Mouse (Mus musculus) frontal cortex, adult (tissue): ENCODE measurements around the gene Socs4.
"Not testable (repeated sequence)": the region's sequence is repeated elsewhere in the genome, so short reads cannot be mapped to it uniquely, and the experiment has no call there.

Experiments
- ATAC-seq: cut with Nextera tagmentation; 2 replicates; pipeline ENCODE4 v1.9.2; 2017; ENCODE audit warnings: mild to moderate bottlenecking, moderate library complexity, mixed read lengths; ENCODE audit not compliant: low TSS enrichment

Gene Socs4

DNA sequence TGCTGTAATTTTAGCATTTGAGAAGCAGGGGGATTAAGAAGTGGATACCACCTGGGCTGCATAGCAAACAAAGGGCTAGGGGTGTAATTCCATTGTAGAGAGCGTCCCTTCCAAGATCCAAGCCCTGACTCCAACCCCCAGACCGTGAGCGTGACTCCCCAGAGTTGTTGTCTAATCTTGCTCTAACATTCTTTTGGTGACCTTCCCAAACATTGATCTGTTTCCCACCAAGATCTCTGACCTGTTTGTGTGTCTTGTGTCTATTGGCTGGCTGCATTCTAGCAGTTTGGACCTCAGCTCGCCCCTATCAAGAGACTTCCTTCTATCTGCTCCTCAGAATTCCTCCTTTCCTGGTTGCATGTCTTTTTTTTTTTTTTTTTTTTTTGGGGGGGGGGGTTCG, 10.3 kb downstream of the Socs4 start:
- no peak for ATAC-seq

DNA sequence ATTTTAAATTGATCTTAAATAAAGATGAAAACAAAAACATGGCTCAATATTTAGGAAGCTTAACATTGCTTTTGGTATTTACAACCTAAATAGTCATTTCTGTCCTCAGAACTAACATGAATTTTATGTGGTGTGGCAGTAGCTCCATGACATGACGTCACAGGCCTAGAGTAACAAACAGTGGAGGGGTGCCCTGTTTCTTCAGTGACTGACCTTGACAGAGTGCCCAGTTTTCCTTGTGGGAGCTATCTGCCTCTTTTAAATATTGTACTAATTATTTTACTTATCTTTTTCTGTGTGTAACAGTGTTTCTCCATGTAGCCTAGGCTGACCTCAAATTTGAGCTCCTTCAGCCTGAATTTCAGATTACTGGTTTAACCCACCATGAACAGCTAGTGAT, 15.0 kb downstream of the Socs4 start:
- no peak for ATAC-seq

DNA sequence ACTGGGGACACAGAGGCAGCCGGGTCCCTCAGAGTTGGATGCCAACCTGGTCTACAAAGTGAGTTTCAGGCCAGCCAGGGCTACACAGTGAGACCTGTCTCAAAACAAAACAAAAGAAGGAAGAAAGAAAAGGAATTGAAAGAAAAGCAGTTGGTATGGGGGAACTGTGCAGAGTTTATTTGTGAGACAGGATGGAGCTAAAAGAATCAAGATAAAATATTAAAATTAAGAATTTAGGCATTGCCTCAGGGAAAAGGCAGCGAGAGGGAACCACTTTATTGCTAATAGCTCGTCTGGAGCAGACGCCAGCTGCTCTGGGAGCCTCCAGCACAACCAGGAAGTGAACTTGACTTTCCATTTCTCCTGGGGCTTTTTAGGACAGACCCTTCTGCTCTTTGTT, 17.4 kb downstream of the Socs4 start:
- ATAC-seq, result no peak

DNA sequence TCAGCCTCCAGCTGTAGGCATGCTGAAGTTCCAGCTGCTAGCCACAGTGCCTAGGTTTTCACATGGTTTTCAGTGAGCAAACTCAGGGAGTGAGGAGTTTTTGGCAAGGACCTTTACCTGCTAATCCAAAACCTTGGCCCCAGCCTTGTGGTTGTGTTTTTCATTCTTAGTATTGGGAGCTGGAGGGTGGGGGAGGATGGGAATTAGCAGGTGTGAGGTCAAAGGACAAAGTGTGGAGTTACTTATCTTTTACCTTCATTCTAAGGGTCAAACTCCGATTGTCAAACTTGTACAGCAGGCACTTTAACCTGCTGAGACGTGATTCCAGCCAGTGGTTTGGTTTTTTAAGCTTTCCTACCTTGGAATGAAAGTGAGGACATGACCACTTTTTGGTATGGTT, 19.5 kb downstream of the Socs4 start:
- ATAC-seq, result no peak

DNA sequence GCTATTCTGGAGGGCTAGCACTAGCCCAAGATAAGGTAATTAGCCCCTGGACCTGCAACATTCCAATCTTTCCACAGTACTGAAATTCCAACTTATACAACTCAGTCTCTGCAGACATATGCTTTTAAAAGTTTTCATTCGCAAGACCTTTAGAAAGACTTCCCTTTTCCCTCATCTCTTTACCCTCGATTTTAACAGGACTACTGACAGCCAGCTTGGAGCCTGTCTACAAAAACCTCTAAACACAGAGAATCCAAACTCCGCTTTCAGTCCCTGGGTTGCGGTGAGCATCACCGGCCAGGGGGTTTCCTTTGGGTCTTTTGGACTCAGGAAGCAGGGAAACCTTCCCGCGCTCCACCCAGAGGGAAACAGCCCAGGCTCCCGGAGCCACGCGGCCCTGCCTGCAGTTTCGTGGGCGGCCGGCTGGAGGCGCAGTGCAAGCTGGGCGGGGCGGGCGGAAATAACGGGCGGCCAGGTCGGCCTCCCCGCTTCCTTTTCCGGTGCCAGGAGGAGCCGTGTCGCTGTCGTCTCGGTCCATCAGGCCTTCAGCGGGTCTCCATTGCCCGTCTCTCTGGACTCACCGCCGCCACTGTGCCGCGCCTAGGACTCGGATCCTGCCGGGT, 21.2 kb downstream of the Socs4 start, which contains the start of gene Mapk1ip1l:
Gene Mapk1ip1l, plus strand, starts transcription at position 482 of the 623 bp plus-strand sequence.
- peak; percentile 97 for ATAC-seq

DNA sequence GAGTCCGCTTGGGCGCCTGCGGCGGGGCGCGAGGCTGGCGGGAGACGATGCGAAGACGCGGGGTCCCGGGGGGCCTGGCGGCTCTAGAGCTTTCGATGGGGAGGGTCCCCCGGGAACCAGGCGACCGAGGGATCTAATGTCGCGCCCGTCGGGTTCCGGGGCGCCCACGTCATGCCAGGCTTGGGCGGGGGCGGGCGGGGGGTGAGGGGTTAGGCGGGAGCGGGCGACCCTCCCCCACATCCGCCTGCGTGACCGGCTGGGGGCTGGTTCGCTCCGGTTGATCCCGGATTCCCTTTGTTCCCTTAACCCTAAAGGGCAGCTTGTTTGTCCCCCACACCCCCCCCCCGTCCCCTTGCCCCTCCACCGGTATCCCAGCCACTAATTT, 21.7 kb downstream of the Socs4 start:
- ATAC-seq, result peak; percentile 21; the same call in 1 of the 2 replicates

DNA sequence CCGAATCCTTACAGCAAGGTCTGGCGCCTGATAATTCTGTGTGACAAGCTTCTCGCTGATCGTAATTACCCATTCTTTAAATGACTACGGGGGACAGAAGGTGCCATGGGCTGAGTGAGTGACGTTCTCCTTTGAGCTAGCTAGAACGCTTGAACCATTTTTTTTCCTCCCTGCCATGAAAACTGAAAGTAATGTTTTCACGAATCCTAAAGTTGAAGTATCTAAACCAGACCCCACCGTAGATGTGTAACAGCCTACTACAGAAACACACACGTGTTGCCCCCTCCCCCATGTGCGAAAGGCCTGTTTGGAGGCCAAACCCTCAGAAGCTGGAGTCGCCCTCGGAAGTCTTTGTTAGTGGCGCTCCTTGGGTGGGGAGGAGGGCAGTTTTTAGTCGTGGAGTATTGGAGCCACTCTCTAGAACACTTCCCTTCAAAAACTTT, 22.1 kb downstream of the Socs4 start:
- 0 out of 2 replicates have a peak, but pooled peaks have one; percentile 21 for ATAC-seq

DNA sequence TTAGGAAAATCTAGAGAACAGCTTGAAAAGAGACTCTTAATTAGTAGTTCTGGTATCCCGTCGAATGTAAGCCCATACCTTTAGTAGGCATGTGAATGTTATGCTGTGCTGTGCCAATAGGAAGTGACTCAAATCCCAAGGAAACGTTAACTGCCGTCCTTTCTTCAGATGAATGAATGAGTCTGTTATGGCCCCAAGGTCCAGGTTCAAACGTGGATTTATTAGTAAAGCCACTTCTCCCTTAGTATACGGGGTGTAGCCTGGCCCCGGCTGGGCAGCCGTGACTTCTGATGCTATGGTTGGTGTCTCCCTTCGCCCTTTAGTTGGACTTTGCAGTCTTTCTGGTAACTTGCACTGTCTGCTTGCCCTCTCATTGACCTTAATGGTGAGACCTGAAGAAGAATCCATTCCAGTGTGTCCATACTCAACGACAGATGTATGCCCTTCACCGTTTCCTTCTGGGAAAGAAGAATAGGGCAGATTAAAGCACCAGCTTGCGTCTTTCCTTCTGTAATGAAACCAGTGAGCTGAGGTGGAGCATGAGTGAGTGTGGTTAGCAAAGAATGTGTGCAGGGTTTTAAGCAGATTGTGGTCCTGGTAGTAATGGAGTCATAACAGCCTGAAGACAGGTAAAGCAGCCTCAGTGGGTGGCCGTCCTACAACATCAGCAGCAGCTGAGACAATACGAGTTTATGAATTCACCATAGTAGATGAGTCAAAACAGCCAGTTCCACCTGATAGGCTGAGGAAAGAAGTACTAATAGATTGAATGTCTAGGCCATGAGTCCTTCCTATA, 26.4 kb downstream of the Socs4 start:
- ATAC-seq, result no peak

DNA sequence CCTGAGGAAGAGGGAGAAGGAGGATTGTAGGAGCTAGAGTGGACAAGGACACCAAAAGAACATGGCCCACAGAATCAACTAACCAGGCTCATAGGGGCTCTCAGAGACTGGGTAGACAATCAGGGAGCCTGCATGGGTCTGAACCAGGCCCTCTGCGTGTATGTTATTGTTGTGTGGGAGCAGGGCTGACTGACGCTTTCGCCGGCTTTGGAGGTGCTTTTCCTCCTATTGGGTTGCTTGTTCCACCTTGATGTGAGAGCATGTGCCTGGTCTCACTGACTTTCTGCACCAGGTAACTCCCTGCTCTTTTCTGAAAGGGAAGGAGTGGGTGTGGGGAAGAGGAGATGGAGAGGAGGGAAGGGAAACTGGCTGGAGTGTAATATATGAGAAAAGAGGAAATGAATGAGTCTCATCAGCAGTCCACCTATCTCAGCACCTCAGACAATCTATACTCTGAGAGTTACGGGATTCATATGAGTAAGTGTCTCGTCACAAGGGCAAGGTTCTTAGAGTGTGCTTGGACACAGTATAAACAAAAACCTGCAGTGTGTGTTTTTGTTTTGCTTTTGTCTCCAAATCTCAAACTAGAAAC, 28.2 kb downstream of the Socs4 start:
- no peak for ATAC-seq

DNA sequence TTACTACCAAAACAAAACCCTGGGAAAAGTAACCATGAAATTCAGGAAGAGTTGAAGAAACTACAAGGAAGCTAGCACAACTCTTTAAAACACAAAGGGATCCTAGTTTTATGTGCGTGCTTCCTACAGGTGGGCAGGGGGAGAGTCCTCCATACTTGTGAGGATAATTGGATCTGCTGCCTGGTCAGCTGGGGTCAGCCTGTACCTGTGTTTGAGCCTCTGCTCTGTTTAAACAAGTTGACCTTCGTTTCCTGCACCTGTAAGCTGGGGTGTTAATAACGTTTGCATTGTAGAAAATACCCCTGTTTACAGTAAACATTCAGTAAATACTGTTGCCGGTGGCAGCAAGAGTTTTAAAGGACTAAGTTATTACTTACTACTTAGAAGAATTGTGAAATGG, 29.2 kb downstream of the Socs4 start:
- no peak for ATAC-seq

DNA sequence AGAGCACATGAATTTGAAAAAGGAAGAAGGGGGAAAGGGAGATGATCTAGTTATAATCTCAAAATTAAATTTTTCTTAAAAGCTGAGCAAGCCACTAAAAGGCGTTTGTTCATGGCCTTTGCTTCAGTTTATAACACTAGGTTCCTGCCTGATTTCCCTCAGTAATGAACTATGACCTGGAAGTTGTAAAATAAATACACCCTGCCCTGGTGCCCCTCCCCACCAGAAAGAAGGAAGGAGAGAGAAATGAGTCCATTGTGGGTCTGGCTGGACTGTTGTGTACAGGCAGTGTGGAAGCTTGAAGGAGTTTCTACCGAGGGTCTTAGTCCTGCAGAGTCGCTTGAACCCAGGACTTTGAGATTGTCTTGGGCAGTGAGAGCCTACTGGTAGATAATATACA, 30.9 kb downstream of the Socs4 start:
- ATAC-seq, result no peak

DNA sequence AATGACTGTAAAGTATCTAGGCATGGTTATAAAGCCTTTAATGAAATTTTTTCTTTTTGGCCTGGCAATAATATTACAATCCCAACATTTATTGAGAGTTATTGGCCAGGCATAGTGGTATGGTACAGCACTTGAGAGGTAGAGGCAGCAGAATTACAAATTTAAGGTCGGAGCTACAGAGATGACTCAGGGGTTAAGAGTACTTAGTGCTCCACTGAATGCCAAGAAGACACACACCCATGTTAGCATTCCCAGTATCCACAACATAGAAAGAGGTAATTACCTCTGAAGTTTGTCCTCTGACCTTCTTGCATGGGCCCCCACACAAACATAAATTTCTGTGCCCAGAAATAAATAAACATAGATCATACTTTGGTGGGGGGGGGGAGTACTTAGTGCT, 32.3 kb downstream of the Socs4 start:
- ATAC-seq, result no peak

DNA sequence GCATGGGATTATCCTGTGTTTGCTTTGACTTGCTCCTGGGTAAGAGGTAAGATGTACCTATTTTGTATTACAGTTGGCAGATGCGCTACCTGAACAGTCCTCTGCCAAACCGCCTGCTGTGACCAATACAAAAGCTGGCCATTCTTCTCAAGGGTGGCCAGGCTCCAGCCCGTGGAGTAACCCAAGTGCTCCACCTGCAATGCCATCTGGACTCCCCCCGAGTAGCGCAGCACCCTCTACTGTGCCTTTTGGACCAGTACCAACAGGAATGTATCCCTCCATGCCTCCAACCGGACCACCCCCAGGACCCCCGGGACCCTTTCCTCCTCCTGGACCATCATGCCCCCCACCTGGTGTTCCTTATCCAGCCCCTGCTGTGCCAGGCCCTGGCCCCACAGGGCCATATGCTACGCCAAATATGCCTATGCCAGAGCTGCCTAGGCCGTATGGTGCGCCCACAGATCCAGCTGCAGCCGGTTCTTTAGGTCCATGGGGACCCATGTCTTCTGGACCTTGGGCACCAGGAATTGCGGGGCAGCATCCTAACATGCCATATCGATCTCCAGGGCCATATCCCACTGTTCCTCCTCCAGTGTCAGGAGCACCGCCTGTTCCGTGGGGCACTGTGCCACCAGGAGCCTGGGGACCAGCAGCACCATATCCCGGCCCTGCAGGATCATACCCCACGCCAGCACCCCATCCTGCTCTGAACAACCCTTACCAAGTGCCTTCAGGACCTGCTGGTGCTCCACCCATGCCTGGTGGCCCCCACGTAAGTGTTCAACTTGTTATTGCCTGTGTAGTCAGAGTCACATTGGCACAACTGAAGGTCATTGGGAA, 33.8 kb downstream of the Socs4 start:
- ATAC-seq, result no peak

DNA sequence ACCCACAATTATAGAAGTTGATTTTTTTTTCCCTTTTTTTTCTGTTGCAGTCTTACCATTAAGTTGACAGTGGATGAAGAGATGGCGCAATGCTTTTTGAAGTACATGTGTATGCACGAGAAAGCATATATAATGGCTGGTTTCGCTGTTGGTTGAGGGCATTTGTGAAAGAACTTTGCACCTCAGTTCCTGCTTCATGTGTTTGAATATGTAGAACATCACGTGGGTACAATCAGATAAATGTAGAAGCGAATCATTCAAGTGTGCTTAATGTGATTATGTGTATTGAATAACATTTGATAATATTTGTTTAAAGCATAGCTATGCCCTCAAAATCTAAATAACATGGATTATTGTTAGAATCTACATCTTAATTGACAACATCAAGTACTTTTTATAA, 42.6 kb downstream of the Socs4 start:
- ATAC-seq, result no peak

DNA sequence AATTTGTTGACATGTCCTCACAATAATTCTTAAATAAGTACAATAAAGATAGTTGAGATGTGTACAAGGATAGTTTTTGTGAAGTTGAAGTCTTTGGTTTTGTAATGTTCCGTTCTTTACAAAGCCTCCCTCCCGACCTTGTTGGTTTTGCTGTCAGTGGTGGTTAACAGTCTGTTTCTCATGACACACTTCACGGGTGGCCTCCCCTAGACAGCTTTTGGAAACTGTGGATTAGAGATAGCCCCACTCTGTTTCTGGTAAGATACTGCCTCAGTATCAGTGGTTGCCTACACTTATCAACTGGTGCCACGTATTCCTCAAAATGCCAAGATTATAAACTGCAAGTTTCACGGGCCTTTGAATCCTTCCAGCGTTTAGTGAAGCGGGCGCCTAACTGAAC, 44.9 kb downstream of the Socs4 start:
- ATAC-seq, result not testable (repeated sequence)

DNA sequence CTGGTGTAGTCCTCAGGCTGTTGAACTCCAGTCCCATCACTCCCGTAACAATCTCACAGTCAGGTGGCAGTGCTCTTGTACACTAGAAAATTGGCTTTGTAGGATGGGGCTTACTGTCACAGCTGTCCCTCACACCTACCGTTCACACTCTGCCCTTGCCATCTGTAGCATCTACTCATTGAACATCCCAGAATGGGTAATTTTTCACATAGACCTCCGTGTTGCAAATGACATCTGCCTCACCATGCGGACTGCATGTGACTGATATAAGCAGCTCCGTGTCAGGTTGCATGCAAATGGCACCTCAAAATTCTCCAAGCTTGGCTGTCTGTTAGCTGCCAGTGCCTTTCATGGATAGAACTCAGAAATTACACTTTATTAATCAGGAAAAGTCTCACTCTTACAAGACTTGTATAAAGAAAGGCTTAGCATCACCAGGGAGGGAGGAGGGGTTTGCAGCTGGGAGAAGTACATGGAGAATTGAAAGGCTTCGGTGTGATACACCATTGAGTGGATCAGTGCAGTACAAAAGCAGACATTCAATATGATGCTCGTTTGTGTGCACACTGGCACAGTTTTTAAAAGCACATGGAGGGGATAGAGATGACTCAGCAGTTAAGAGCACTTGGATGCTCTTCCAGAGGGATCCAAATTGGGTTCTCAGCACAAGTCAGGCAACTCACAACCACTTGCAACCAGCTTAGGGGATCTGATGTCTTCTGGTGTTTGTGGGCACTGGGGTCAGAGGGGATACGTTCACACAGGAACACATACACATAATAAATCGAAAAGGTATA, 49.4 kb downstream of the Socs4 start:
- peak; percentile 60 for ATAC-seq

DNA sequence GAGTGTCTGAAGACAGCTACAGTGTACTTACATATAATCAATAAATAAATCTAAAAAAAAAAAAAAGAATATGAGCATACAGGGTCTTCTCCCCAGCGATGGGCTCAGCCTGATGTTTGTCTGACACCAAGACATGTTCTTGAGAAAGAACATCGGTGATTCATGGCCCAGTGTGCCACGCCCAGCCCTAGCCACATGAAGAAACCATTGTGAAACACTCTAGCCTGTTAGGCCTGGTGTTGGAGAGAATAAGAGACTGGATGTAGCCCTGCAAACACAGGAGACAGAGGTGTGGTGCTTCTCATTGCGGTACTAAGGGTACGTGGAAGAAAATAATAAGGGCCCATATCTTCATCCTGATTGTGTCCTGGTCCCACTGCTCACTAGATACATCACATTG, 50.6 kb downstream of the Socs4 start:
- ATAC-seq, result no peak

DNA sequence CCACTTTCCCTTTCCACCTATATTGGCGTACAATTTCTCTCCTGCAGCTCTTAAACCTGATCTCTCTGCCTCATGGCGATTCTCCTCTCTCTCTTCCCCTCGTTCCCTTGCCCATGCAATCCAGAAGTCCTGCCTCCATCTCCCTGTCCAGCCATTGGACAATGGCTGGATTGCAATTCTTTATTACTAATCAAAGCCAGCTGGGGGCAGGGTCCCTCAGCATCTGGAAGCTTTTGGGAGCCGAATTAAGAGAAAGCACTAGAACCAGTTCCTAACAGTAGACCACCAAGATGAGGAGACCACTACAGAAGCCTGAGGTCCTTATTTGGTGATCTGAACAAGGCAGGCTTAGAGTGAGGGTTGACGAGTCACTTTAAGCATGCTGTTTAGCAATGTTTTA, 55.2 kb downstream of the Socs4 start:
- no peak for ATAC-seq

DNA sequence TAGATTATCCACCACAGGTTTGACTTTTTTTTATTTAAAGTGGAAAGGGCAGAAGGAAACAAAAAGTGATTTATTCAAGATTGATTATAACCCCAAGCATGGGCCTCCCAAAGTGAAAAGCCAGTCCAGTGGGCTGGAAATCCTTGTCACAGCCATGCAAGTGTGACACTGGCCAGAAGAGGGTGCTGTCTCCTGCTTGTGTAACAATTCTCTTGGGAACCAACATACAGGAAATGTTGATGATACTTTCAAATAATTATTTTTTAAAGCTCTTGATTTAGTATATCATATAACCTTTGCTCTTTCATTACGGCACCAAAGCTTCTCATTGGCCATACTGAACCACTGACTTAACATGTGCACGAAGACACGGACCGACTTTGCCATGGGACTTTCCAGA, 58.1 kb downstream of the Socs4 start:
- peak; percentile 80 for ATAC-seq

DNA sequence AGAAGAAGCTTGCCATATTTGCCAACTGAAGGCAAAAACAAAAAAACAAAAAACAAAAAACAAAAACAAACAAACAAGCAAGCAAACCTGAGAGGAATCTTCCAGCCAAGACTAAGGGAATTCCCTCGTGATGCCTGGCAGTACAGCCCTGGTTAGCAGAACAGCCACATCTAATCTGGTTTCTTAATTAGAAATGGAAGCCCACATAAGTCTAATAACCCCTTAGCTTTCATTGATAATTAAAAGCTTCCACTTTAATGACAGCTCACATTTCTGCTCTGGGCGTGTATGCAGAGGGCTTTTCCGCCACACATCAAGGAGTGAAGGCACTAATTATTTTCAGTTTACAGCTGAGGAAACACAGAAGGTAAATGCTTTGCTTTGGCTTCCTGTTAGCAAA, 58.6 kb downstream of the Socs4 start:
- ATAC-seq, result no peak

DNA sequence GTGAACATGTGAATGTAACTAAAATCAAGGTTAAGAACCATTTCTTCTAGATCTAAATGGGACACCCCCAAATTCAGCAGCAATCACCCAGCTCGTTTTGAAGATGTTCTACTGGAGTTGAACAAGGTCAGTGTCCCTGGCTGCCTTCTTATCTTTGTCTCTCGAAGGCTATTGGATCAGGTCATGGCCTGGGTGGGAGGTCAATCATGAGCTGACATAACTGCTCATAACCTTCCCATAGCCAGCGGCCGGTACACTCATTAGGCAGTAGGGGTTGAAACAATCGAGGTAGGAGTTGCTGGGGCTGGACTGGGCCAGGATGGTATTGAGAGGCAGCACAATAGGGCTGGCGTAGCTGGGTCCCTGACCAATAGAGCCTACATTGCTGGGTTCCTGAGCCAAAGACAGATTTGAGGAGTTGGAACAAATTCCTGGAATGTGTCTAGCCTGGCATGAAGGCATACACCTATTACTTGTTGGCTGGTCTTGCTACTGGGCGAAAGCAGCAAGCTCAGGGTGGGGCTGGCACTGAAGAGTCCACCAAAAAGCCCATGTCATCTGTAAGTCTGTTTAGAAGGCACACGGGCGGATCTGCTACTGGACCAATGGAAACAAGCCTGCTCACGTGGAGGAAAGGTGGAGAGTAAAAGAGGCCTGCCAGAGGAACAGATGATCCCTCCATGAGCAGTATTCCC, 63.6 kb downstream of the Socs4 start:
- ATAC-seq, result no peak
